Mouse (Mus musculus) erythroblast, embryonic 14.5 days (primary cell): ENCODE measurements around the gene Hhex.

ENCODE experiments used
- GATA1 ChIP-seq: IDR thresholded peaks from 2 replicates; pipeline ENCODE4 v1.6.1; 2012; ENCODE audit warnings: low read length, inconsistent platforms, mixed read lengths
- TAL1 ChIP-seq: IDR thresholded peaks from 3 replicates; pipeline ENCODE4 v1.6.1; 2012; ENCODE audit warnings: low read length, inconsistent platforms, mixed read lengths

DNA sequence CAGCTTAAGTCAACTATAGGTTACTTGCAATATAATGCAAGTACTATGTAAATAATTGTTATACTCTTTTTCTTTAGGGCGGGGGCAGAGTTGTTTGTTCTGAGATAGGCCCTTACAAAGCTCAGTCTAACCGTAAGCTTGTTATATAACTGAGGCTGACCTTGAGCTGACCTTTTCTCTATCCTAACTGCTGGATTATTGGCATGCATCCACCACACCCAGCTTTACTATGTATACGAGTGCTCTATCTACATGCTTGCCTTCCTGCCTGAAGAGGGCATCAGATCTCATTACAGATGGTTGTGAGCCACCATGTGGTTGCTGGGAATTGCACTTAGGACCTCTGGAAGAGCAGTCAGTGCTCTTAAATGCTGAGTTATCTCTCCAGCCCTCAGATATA is 48.5 kb upstream of the Hhex start:
- TF ChIP-seq GATA1 (no peak), TAL1 (no peak)
